Mouse (Mus musculus): ENCODE measurements around the gene Fgfr2.
A peak's percentile ranks its signal among the peaks of the same experiment; 100 is the strongest.

Gene Fgfr2

DNA sequence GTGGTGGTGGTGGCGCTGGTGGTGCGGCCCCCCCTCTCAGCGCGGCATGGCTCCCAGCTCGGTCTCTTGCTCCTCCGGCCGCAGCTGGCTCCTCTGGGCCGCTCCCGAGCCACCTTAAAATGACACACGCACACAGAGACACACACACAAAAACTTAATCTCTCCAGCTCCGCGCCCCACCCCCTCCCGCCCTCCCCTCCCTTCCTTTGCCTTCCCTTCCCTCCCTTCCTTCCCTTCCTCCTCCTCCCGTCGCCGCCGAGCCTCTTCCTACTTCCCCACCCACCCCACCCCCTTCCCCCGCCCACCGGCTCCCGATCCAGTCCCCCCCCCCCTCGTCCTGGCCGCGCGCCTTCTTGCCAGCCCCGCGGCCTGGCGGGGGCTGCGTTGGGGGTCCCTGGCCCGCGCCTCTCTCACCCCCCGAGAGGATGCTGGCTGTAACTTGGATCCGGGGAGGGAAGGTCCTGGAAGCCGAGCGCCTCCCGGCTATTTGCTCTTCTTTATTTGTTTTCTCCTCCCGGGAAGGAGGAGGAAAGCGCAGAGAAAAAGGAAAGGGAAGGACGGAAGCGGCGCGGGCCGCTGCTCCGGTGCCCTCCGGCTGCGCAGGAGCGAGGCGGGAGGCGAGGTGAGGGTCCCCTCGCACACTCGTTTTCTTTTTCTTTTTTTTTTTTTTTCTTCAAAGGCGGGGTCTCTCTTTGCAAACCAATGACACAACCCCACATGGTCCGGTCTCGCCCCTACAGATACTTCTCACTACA is at the start of gene Fgfr2:
Gene Fgfr2 (minus strand): TSS at position 107 of the 755 bp plus-strand sequence.
- DNase-seq (ENCODE audit: low spot score) = peak; percentile 52

GRCm38 (mm10) chr7:133171403-133172032 is 48.4 kb upstream of the Fgfr2 start:
- peak; percentile 61 for DNase-seq (ENCODE audit: low spot score)

- DNase-seq (ENCODE audit: low spot score) = no peak
These were observed 45.8 kb upstream of the Fgfr2 start for GRCm38 (mm10) chr7:133168928-133169327.

GRCm38 (mm10) chr7:133167903-133168302 is 44.8 kb upstream of the Fgfr2 start:
- DNase-seq (ENCODE audit: low spot score) = no peak

DNA sequence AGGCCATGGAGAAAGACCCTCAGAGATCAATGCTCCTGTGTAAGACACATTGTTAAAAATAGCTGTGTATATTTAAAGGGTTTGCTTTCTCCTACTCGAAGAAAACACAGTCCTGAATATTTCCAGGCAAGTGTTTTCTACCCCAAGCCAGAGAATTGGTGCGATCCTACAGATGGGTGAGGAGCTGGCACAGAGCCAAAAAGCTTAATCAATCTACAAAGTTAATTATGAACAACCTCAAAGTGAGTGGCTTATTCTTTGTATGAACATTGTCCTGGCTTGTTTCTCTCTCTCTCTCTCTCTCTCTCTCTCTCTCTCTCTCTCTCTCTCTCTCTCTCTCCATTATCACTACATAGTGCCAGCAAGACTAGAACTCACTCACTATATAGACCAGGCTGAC is 41.6 kb upstream of the Fgfr2 start:
- DNase-seq (ENCODE audit: low spot score) = no peak

DNA sequence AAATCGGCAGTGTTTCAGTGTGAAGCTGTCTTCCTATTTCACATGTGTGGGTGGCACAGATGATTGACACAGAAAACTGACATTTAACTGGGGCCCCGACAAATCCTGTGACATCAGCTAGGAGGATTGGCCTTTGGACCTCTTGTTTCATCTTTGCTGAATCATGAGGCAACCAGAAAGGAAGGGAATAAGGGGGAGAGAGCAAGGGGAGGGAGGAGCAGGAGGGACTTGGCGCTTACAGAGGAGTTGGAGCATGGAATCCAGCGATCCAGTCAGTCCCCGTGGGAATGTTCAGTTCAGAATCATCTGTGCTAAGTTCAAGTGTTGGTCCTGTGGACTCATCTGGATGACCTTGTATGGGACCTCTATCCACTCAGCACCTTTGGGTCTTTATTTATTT is 39.9 kb upstream of the Fgfr2 start:
- DNase-seq (ENCODE audit: low spot score) = no peak

- no peak for DNase-seq (ENCODE audit: low spot score)
These were observed 39.0 kb upstream of the Fgfr2 start for GRCm38 (mm10) chr7:133162131-133162530.

DNA sequence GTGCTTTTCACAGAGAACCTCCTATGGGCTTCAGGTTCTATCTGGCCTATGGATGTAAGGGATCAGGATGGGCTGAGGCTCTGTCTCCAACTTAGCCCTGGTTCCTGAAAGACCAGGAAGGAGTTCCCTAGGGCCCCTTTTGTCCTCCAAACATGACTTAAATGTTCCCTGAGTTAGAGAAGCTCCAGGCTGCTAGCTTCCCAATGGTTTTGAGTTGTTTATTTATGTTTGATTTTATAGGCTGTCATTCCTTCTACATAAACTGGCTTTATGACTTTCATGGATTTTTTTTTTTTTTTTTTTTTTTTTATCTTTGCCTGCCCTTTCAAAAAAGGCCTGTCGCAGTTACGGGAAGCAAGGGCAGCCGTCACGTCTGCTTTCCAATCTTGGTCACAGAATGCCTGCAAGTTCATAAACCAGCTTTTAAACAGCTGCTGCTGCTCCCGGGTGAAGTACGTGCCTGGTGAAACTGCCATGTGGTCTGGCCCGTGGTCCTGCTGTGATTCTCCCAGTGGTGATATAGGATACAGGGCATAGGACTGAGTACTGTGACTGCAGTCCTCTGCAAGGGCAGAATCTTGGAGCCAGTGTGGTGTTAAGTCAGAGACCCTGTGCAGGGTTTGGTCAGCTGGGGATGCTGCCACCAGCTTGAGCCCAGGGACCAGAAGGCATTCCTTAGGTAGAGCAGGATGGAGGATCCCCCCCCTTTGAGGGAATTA is 38.4 kb upstream of the Fgfr2 start:
- DNase-seq (ENCODE audit: low spot score) = no peak

DNA sequence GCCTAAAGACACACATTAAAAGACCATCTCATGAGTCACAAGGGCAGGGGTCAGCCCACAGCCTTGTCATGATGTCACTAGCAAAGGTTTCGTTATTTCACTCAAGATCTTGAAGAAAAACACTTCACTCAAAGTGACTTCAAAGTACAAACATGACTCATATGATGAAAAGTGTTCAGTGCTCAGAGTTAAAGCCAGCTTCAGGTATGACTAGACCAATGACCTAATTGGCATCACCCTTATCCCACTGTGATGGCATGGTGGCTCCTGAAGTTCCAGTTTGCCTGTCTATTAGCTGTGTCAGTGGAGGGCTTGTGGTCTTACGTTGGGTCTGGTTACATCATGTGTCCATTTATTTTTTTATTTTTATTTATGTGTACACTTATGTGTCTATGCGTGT is 36.4 kb upstream of the Fgfr2 start:
- no peak for DNase-seq (ENCODE audit: low spot score)

GRCm38 (mm10) chr7:133155621-133156020 is 32.5 kb upstream of the Fgfr2 start:
- no peak for DNase-seq (ENCODE audit: low spot score)

GRCm38 (mm10) chr7:133154846-133155245 is 31.7 kb upstream of the Fgfr2 start:
- no peak for DNase-seq (ENCODE audit: low spot score)

DNA sequence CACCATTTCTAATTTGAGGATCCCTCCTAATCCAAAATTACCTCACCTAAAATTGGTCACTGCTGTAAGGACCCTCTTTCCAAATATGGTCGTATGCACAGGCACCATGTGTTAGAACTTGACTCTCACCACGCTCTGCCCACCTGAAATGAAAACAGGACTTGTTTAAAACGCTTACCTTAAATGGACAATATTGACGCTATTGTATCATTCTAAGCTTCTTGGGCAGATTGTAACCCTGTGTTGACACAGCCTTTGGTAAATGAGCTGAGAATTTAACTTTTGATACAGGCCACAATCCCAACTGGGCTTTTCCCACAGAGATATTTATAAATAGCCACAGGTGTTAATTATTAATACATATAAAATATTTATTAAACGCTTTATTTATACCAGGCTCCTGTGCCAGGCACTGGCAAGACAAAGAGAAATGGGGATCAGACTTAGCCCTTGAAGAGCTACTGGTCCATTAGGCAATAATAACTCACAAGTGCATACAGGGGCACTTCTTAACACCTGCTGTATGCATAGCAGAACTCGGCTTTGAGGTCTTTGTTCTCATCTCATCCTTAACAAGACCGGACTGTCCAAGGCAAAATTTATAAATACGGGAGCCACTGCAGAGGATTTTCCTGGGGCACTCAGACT is 16.7 kb upstream of the Fgfr2 start:
- no peak for DNase-seq (ENCODE audit: low spot score)

DNA sequence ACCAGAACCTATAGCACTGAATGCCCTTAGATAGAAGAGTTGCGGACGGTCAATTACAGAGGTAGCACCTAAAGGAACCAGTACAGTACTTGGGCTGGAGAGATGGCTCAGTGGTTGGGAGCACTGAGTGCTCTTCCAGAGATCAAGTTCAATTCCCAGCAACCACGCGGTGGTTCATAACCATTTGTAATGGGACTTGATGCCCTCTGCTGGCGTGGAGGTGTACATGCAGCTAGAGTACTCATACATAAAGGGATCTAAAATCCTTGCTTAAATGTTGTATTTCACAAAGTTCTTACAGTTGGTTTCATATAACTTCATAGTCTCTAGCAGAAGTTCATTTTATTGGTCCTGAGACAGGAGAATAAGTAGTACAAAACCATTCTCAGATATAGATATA is 10.4 kb upstream of the Fgfr2 start:
- no peak for DNase-seq (ENCODE audit: low spot score)

GRCm38 (mm10) chr7:133132702-133133101 is 9.6 kb upstream of the Fgfr2 start:
- DNase-seq (ENCODE audit: low spot score) = no peak

- no peak for DNase-seq (ENCODE audit: low spot score)
These were observed 1.7 kb upstream of the Fgfr2 start for GRCm38 (mm10) chr7:133124701-133125485.

- DNase-seq (ENCODE audit: low spot score) = peak; percentile 83
These were observed 1.0 kb upstream of the Fgfr2 start, which contains the start of gene Ctbp2 for GRCm38 (mm10) chr7:133123999-133124700. Ctbp2 (minus strand) TSS chr7:133124354.

DNA sequence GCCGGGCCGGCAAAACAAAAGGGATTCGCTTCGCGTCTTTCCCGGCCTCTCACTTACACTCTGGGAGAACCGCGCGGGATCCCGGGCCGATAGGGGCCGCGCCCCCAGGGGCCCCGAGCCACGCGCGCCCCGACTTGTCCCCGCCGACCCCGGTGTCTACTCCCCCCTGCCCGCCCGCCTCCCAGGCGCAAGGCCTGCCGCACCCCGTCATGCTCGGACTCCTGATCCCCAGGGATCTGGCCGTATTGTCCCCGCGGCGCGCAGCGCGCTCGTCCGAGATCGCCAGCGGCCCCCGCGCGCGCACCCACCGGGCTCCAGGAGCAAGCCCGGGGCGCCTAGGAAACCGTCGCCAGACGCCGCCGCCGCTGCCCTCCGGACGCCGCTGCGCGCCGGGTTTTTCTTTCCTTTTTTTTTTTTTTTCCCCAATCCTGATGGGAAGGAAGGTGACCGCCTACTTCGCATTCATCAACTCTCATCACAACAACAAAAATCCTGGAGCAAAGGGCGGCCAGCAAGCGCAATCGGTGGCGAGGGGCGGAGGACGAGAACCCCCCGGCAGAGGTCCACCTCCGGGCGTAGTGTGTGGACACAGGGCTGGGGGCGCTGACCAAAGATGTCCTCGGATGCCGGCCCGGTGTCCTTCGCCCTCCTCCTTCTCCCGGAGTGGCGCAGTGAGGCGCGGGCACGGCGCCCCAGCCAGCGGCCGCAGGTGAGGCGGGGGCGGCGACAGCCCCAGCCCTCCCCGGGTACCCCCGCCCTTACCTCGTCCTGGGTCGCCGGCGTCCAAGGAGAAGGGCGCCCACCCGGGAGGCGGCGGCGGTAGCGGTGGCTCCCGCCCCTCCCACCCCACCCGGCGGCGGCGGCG is 539 bp downstream of the Fgfr2 start:
- no peak for DNase-seq (ENCODE audit: low spot score)

GRCm38 (mm10) chr7:133121661-133122378 is 1.3 kb downstream of the Fgfr2 start:
- DNase-seq (ENCODE audit: low spot score) = no peak

- DNase-seq (ENCODE audit: low spot score) = no peak
These were observed 2.0 kb downstream of the Fgfr2 start for GRCm38 (mm10) chr7:133121080-133121607.

All from ovary, postnatal 14 days (tissue).